Mouse (Mus musculus) CH12.LX (cell line): ENCODE measurements around the gene Stat1. TPM values are rescaled to one million over a fixed set of nuclear protein-coding genes. Genes with fewer than 3 reads are reported as not detected.

Experiments
- DNase-seq: peaks from one replicate; pipeline ENCODE4 v3.0.0-alpha.2; 2013; ENCODE audit errors: extremely low read depth
- H3K27ac ChIP-seq: 2 replicates; pipeline ENCODE4 v1.5.1; 2012; ENCODE audit warnings: low read depth, mild to moderate bottlenecking, control low read depth, moderate library complexity; ENCODE audit not compliant: insufficient read depth
- H3K27me3 ChIP-seq: replicated peaks from 2 replicates; pipeline ENCODE3; 2012; ENCODE audit warnings: inconsistent platforms
- H3K36me3 ChIP-seq, 2 experiments: replicated peaks in 1 of 2; 2 replicates each; pipeline versions ENCODE3 to v1.6.1; 2012; ENCODE audit warnings: inconsistent platforms in 1 of 2, low read length in 1 of 2, mild to moderate bottlenecking in 1 of 2, mixed read lengths in 1 of 2, moderate library complexity in 1 of 2; ENCODE audit not compliant: control insufficient read depth in 1 of 2, insufficient read depth in 1 of 2
- H3K4me1 ChIP-seq, 2 experiments: 2 replicates each; pipeline ENCODE4 v1.6.1; 2012; ENCODE audit warnings: inconsistent platforms in 1 of 2, moderate library complexity in 1 of 2; ENCODE audit not compliant: insufficient read depth in 2 of 2, control insufficient read depth in 1 of 2
- H3K4me2 ChIP-seq: 2 replicates; pipeline ENCODE4 v1.6.1; 2012; ENCODE audit warnings: low read depth, mild to moderate bottlenecking, control low read depth; ENCODE audit not compliant: poor library complexity, insufficient read depth, severe bottlenecking
- H3K4me3 ChIP-seq, 3 experiments: fragments of 150-350 bp in 1 of 3; sonication (generic) in 1 of 3; replicated peaks in 1 of 3; 2 replicates each; pipeline versions ENCODE3 to v1.5.1; 2011 to 2012; ENCODE audit warnings: low read depth in 2 of 3, low read length in 2 of 3, mild to moderate bottlenecking in 2 of 3, moderate library complexity in 2 of 3, control low read depth in 1 of 3, improper control_type of control experiment in 1 of 3, inconsistent platforms in 1 of 3, mixed read lengths in 1 of 3; ENCODE audit not compliant: poor library complexity in 1 of 3
- H3K79me2 ChIP-seq: replicated peaks from 2 replicates; pipeline ENCODE4 v1.6.1; 2012; ENCODE audit warnings: mild to moderate bottlenecking, moderate library complexity; ENCODE audit not compliant: control insufficient read depth, poor library complexity, insufficient read depth, severe bottlenecking; ENCODE audit errors: extremely low read depth
- H3K9ac ChIP-seq: 2 replicates; pipeline ENCODE4 v1.6.1; 2012; ENCODE audit warnings: low read depth, mild to moderate bottlenecking, control low read depth, moderate library complexity; ENCODE audit not compliant: insufficient read depth
- H3K9me3 ChIP-seq: replicated peaks from 2 replicates; pipeline ENCODE3; 2012; ENCODE audit warnings: low read length, inconsistent platforms, mixed read lengths
- BHLHE40 ChIP-seq: IDR thresholded peaks from 2 replicates; pipeline ENCODE4 v1.6.1; 2011; ENCODE audit warnings: mild to moderate bottlenecking, low read depth, low read length, improper control_type of control experiment
- E2F4 ChIP-seq: IDR thresholded peaks from 2 replicates; pipeline ENCODE4 v1.6.1; 2011; ENCODE audit warnings: low read depth, low read length, improper control_type of control experiment; ENCODE audit not compliant: insufficient replicate concordance
- ELF1 ChIP-seq: IDR thresholded peaks from 2 replicates; pipeline ENCODE4 v1.6.1; 2014; ENCODE audit warnings: low read depth, mild to moderate bottlenecking, inconsistent platforms, low read length, improper control_type of control experiment
- ETS1 ChIP-seq: conservative IDR thresholded peaks from 2 replicates; pipeline ENCODE4 v1.6.1; 2012; ENCODE audit warnings: low read depth, mild to moderate bottlenecking, inconsistent platforms, low read length, improper control_type of control experiment, moderate library complexity
- GABPA ChIP-seq: IDR thresholded peaks from 2 replicates; pipeline ENCODE4 v1.6.1; 2012; ENCODE audit warnings: low read depth, low read length, improper control_type of control experiment, inconsistent platforms; ENCODE audit not compliant: insufficient replicate concordance
- HCFC1 ChIP-seq: IDR thresholded peaks from 2 replicates; pipeline ENCODE4 v1.6.1; 2012; ENCODE audit warnings: low read depth, mild to moderate bottlenecking, inconsistent platforms, low read length, improper control_type of control experiment
- JUN ChIP-seq: IDR thresholded peaks from 2 replicates; pipeline ENCODE4 v1.6.1; 2011; ENCODE audit warnings: low read depth, mild to moderate bottlenecking, low read length, improper control_type of control experiment, moderate library complexity; ENCODE audit not compliant: insufficient read depth
- KAT2A ChIP-seq: IDR thresholded peaks from 2 replicates; pipeline ENCODE4 v1.6.1; 2012; ENCODE audit warnings: low read length, improper control_type of control experiment, inconsistent platforms; ENCODE audit not compliant: insufficient replicate concordance
- MAFK ChIP-seq: IDR thresholded peaks from 2 replicates; pipeline ENCODE4 v1.6.1; 2011; ENCODE audit warnings: low read length, improper control_type of control experiment; ENCODE audit not compliant: insufficient replicate concordance
- MAX ChIP-seq: IDR thresholded peaks from 2 replicates; pipeline ENCODE4 v1.6.1; 2011; ENCODE audit warnings: low read length, improper control_type of control experiment
- MAZ ChIP-seq: IDR thresholded peaks from 2 replicates; pipeline ENCODE4 v1.6.1; 2012; ENCODE audit warnings: low read depth, mild to moderate bottlenecking, inconsistent platforms, low read length, improper control_type of control experiment, moderate library complexity
- MXI1 ChIP-seq: IDR thresholded peaks from 2 replicates; pipeline ENCODE4 v1.6.1; 2011; ENCODE audit warnings: mild to moderate bottlenecking, low read depth, low read length, improper control_type of control experiment
- NRF1 ChIP-seq: IDR thresholded peaks from 2 replicates; pipeline ENCODE4 v1.6.1; 2014; ENCODE audit warnings: low read depth, mild to moderate bottlenecking, inconsistent platforms, low read length, improper control_type of control experiment, moderate library complexity
- PAX5 ChIP-seq: IDR thresholded peaks from 2 replicates; pipeline ENCODE4 v1.6.1; 2012; ENCODE audit warnings: low read length, inconsistent platforms, mixed read lengths
- POLR2A ChIP-seq: IDR thresholded peaks from 2 replicates; pipeline ENCODE4 v1.6.1; 2011; ENCODE audit warnings: low read depth, mild to moderate bottlenecking, improper control_type of control experiment, low read length
- RCOR1 ChIP-seq: conservative IDR thresholded peaks from 2 replicates; pipeline ENCODE4 v1.6.1; 2012; ENCODE audit warnings: low read depth, mild to moderate bottlenecking, inconsistent platforms, low read length, improper control_type of control experiment
- SIN3A ChIP-seq: IDR thresholded peaks from 2 replicates; pipeline ENCODE4 v1.6.1; 2012; ENCODE audit warnings: low read length, improper control_type of control experiment, inconsistent platforms
- SMC3 ChIP-seq: IDR thresholded peaks from 2 replicates; pipeline ENCODE4 v1.6.1; 2011; ENCODE audit warnings: low read depth, low read length, improper control_type of control experiment
- TBP ChIP-seq: conservative IDR thresholded peaks from 2 replicates; pipeline ENCODE4 v1.6.1; 2011; ENCODE audit warnings: low read depth, low read length, improper control_type of control experiment
- TCF12 ChIP-seq: IDR thresholded peaks from 2 replicates; pipeline ENCODE4 v1.6.1; 2014; ENCODE audit warnings: low read depth, mild to moderate bottlenecking, inconsistent platforms, low read length, improper control_type of control experiment
- UBTF ChIP-seq: IDR thresholded peaks from 2 replicates; pipeline ENCODE4 v1.6.1; 2012; ENCODE audit warnings: low read depth, mild to moderate bottlenecking, inconsistent platforms, low read length, improper control_type of control experiment, moderate library complexity
- USF2 ChIP-seq: conservative IDR thresholded peaks from 2 replicates; pipeline ENCODE4 v1.6.1; 2011; ENCODE audit warnings: low read depth, low read length, improper control_type of control experiment
- ZC3H11A ChIP-seq: IDR thresholded peaks from 2 replicates; pipeline ENCODE4 v1.6.1; 2012; ENCODE audit warnings: low read depth, mild to moderate bottlenecking, inconsistent platforms, low read length, improper control_type of control experiment
- ZMIZ1 ChIP-seq: IDR thresholded peaks from 2 replicates; pipeline ENCODE4 v1.6.1; 2012; ENCODE audit warnings: low read depth, mild to moderate bottlenecking, inconsistent platforms, low read length, improper control_type of control experiment
- ZNF384 ChIP-seq: IDR thresholded peaks from 2 replicates; pipeline ENCODE4 v1.6.1; 2012; ENCODE audit warnings: low read depth, low read length, improper control_type of control experiment, inconsistent platforms
- dilution Hi-C: fragments of 300-500 bp; cut with MboI; formaldehyde crosslinking; loops from 2 replicates; pipeline ENCODE4 v1.14.3; 2020; ENCODE audit warnings: low sequenced_read_pairs; ENCODE audit not compliant: extremely low pct_unique_long_range_greater_than_20kb, extremely low pct_ligation_motif_present
- in situ Hi-C: fragments of 300-500 bp; cut with MboI; formaldehyde crosslinking; loops from 3 replicates; pipeline ENCODE4 v1.14.3; 2019; ENCODE audit warnings: low sequenced_read_pairs, low pct_ligation_motif_present, low pct_unique_long_range_greater_than_20kb, mixed read lengths
- polyA plus RNA-seq: library from polyadenylated mRNA; unstranded; fragments of >175 nt; gene quantifications from 2 replicates; pipeline ENCODE4 v1.2.1, GENCODE M21; 2012; ENCODE audit warnings: low read depth; ENCODE audit not compliant: insufficient read length
- total RNA-seq, 2 experiments: library from RNA; depleted of rRNA; stranded (reverse); fragments of 300-350 nt in 1 of 2; fragments of >200 nt in 1 of 2; gene quantifications; 2 replicates each; pipeline ENCODE4 v1.2.3; 2012 to 2014

Gene Stat1
- total and polyA plus RNA-seq, 3 experiments, result 101 to 179 (median 143) TPM

GRCm38 (mm10) chr1:52175983-52176382 lies 56.7 kb downstream of the Stat1 start:
- in situ Hi-C loops, result no loop called here
- Histone ChIP-seq H3K36me3 (peaks cover 0 to 17% of the 10 kb centered on the region in 2 experiments), H3K27ac (no peak overlapping the region), H3K27me3 (no peaks in the 10 kb centered on the region), H3K4me2 (no peak overlapping the region), H3K4me1 (peaks cover 0 to 7% of the 10 kb centered on the region in 2 experiments; a peak in 2 of 4 replicates), H3K79me2 (no peaks in the 10 kb centered on the region), H3K9ac (no peak overlapping the region), H3K4me3 (no peak overlapping the region), H3K9me3 (no peaks in the 10 kb centered on the region)
- DNase-seq, result no peak
- dilution Hi-C loops, result no loop called here
- no peak for TF ChIP-seq BHLHE40
- TF ChIP-seq ZNF384, result no peak
- no peak for TF ChIP-seq ETS1
- no peak for TF ChIP-seq MAZ
- TF ChIP-seq MAFK, result no peak
- TF ChIP-seq HCFC1, result no peak
- no peak for TF ChIP-seq UBTF
- TF ChIP-seq USF2, result no peak
- TF ChIP-seq E2F4, result no peak

- Histone ChIP-seq H3K27ac (no peak overlapping the region), H3K4me1 (no peaks in the 10 kb centered on the region), H3K27me3 (no peaks in the 10 kb centered on the region), H3K79me2 (no peaks in the 10 kb centered on the region), H3K9me3 (no peaks in the 10 kb centered on the region), H3K36me3 (peaks cover 0 to 17% of the 10 kb centered on the region in 2 experiments), H3K4me3 (no peak overlapping the region), H3K9ac (no peak overlapping the region), H3K4me2 (no peak overlapping the region)
- DNase-seq, result no peak
- TF ChIP-seq MAZ, result no peak
- 0 out of 2 replicates have a peak, but pooled peaks have one; percentile 9 for TF ChIP-seq POLR2A
- in situ Hi-C loops, result no loop called here
- dilution Hi-C loops, result no loop called here
Measured at GRCm38 (mm10) chr1:52176999-52177398, 57.8 kb downstream of the Stat1 start.

DNA sequence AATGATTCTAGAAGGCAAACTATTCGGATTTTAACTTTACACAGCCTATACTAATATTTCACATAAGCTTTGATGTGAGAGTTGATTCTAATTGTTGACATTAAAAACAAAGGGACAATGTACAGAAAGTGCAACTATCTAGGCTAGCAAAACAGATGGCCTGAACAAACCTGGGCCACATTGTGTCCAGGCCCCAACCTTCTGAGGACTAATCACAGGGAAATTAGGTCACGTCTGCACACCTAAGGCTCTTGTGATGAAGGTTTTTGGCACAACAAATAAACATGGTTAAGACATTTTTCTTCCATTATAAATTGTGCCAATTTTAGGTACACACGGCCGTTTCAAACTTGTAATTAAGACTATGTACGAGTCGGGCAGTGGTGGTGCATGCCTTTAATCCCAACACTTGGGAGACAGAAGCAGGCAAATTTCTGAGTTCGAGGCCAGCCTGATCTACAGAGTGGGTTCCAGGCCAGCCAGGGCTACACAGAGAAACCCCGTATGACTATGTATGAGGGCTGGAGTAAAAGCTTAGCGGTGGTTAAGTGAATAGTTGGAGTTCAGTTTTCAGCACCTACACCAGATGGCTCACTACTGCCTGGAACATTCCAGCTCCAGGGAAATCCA lies 60.8 kb downstream of the Stat1 start:
- no peak overlapping the region for H3K9ac ChIP-seq
- no peak overlapping the region for H3K27ac ChIP-seq
- H3K36me3 ChIP-seq, result peaks cover 0 to 24% of the 10 kb centered on the region in 2 experiments
- H3K9me3 ChIP-seq, result no peaks in the 10 kb centered on the region
- in situ Hi-C loops, result no loop called here
- H3K4me2 ChIP-seq, result no peak overlapping the region
- DNase-seq, result no peak
- H3K4me3 ChIP-seq, result no peak overlapping the region
- peaks cover 0 to 12% of the 10 kb centered on the region in 2 experiments; a peak in 1 of 4 replicates for H3K4me1 ChIP-seq
- dilution Hi-C loops, result no loop called here
- no peaks in the 10 kb centered on the region for H3K27me3 ChIP-seq
- no peaks in the 10 kb centered on the region for H3K79me2 ChIP-seq
- TF ChIP-seq SIN3A (no peak), KAT2A (no peak), RCOR1 (no peak), E2F4 (no peak), MAFK (no peak), ELF1 (no peak), TBP (no peak), ZC3H11A (no peak), ETS1 (no peak), SMC3 (no peak), MAX (no peak), NRF1 (no peak), MXI1 (no peak), PAX5 (no peak), TCF12 (no peak), JUN (no peak), GABPA (no peak), ZMIZ1 (no peak)
